ENCODE assay signal across 25 mouse cellular contexts in the genomic region with DNA sequence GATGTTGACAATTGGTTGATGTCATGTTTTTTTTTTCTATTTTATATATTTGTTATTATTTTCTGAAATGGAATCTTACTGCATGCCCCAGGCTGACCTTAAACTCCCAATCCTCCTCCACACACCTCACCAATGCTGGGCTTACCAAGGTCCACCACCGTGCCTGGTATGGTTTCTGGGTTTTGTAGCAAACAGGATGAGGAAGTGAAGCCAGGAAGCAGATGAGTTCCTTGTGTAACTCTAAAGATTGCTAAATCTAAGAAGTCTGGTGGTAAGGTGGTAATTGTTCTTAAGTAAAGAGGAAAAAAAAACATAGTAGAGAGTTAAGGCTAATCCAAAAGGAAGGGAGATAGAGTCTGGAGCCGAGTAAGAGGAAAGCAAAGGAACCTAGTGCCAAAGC. TPM values are rescaled to one million over a fixed set of nuclear protein-coding genes. Genes with fewer than 3 reads are reported as not detected.
A peak's percentile ranks its signal among the peaks of the same experiment; 100 is the strongest.
DNase-seq lines count a peak whose midpoint lies in the region; ATAC-seq and TF ChIP-seq lines count a peak whose summit lies in the region.
"Had no signal": no experiment of that assay in that cellular context is flagged by ENCODE, and none has a peak within 500 bp of the region (broad histone marks: within the 10 kb centered on the region; RNA-seq: fewer than 3 reads in every experiment).

No protein-coding gene starts in this region.

- no peak for DNase-seq in heart, postnatal 0 days (ENCODE audit: low spot score)
- DNase-seq in 416B (ENCODE audit: low read depth), result peak; percentile 77
- no peak for DNase-seq in frontal cortex, postnatal 36 days (ENCODE audit: low spot score in 2 of 2)
- no peak for DNase-seq in left cerebral cortex, adult 8-10 months (ENCODE audit: low spot score in 2 of 2)
- DNase-seq: cerebellum, adult 11 months; cerebellum, adult 8-10 months; cerebellum, postnatal 14 days had no signal

- H3K27ac ChIP-seq in heart, postnatal 0 days (ENCODE audit: low read depth), result peak overlapping the region; percentile 55; the same call in 1 of the 2 replicates
- no peak overlapping the region for H3K27ac ChIP-seq in heart, embryonic 11.5 days (ENCODE audit: low read depth, low read length)
- no peak overlapping the region for H3K27ac ChIP-seq in midbrain, embryonic 16.5 days (ENCODE audit: low read length)
- H3K27ac ChIP-seq: embryonic facial prominence, embryonic 12.5 days; forebrain, embryonic 15.5 days; hindbrain, embryonic 13.5 days; hindbrain, postnatal 0 days had no signal

- no peak overlapping the region for H3K4me3 ChIP-seq in heart, postnatal 0 days (ENCODE audit: low read depth, low read length)
- no peak overlapping the region for H3K4me3 ChIP-seq in heart, embryonic 11.5 days (ENCODE audit: low read depth, low read length)
- H3K4me3 ChIP-seq in midbrain, embryonic 16.5 days (ENCODE audit: low read depth, low read length), result no peak overlapping the region
- H3K4me3 ChIP-seq: embryonic facial prominence, embryonic 12.5 days; forebrain, embryonic 15.5 days; hindbrain, embryonic 13.5 days had no signal

- TF ChIP-seq EP300 in heart, postnatal 0 days (IDR thresholded peaks at IDR 0.05; ENCODE audit: low read depth), result no peak

- peaks cover 8% of the 10 kb centered on the region; the same call in 1 of the 2 replicates for H3K4me1 ChIP-seq in heart, postnatal 0 days (ENCODE audit: control insufficient read depth, insufficient read depth)
- H3K4me1 ChIP-seq in heart, embryonic 11.5 days (ENCODE audit: control insufficient read depth, insufficient read depth, low read length), result no peaks in the 10 kb centered on the region; the same call in 1 of the 2 replicates
- H3K4me1 ChIP-seq in midbrain, embryonic 16.5 days (ENCODE audit: control insufficient read depth, insufficient read depth, low read length), result no peaks in the 10 kb centered on the region
- H3K4me1 ChIP-seq: embryonic facial prominence, embryonic 12.5 days; forebrain, embryonic 15.5 days; hindbrain, embryonic 13.5 days had no signal

- 58% methylated on average over 2 of the region's 2 CpGs for WGBS in heart, postnatal 0 days
- 48% methylated on average over 2 of the region's 2 CpGs for WGBS in heart, embryonic 11.5 days (ENCODE audit: insufficient replicate concordance)
- 72% methylated on average over 2 of the region's 2 CpGs for WGBS in midbrain, embryonic 16.5 days

- H3K4me2 ChIP-seq in heart, postnatal 0 days (ENCODE audit: low read depth, low read length), result no peak overlapping the region
- H3K4me2 ChIP-seq in heart, embryonic 11.5 days, result no peak overlapping the region
- H3K4me2 ChIP-seq in midbrain, embryonic 16.5 days (ENCODE audit: low read length), result no peak overlapping the region
- H3K4me2 ChIP-seq: embryonic facial prominence, embryonic 12.5 days; forebrain, embryonic 15.5 days; hindbrain, embryonic 13.5 days had no signal

- H3K9ac ChIP-seq in heart, postnatal 0 days (replicated peaks; ENCODE audit: low read depth, low read length), result no peak overlapping the region
- H3K9ac ChIP-seq in heart, embryonic 11.5 days (ENCODE audit: low read depth, low read length), result no peak overlapping the region
- no peak overlapping the region for H3K9ac ChIP-seq in midbrain, embryonic 16.5 days (ENCODE audit: low read depth, low read length)
- H3K9ac ChIP-seq: embryonic facial prominence, embryonic 12.5 days; forebrain, embryonic 15.5 days; hindbrain, embryonic 13.5 days had no signal

- H3K27me3 ChIP-seq in heart, postnatal 0 days (ENCODE audit: control insufficient read depth, insufficient read depth, low read length), result no peaks in the 10 kb centered on the region
- no peaks in the 10 kb centered on the region for H3K27me3 ChIP-seq in heart, embryonic 11.5 days (ENCODE audit: control insufficient read depth, insufficient read depth, low read length)
- no peaks in the 10 kb centered on the region for H3K27me3 ChIP-seq in midbrain, embryonic 16.5 days (ENCODE audit: control insufficient read depth, insufficient read depth, low read depth, low read length)
- H3K27me3 ChIP-seq: embryonic facial prominence, embryonic 12.5 days; forebrain, embryonic 15.5 days; hindbrain, embryonic 13.5 days had no signal

- TF ChIP-seq CTCF in heart, postnatal 0 days (IDR thresholded peaks at IDR 0.05; ENCODE audit: low read depth), result no peak

- H3K36me3 ChIP-seq in heart, postnatal 0 days (replicated peaks; ENCODE audit: control insufficient read depth, insufficient read depth, low read length), result no peaks in the 10 kb centered on the region
- H3K36me3 ChIP-seq in heart, embryonic 11.5 days (ENCODE audit: control insufficient read depth, insufficient read depth, low read length), result no peaks in the 10 kb centered on the region
- no peaks in the 10 kb centered on the region for H3K36me3 ChIP-seq in midbrain, embryonic 16.5 days (ENCODE audit: control insufficient read depth, insufficient read depth, low read length)
- H3K36me3 ChIP-seq: embryonic facial prominence, embryonic 12.5 days; forebrain, embryonic 15.5 days; hindbrain, embryonic 13.5 days had no signal

- no peaks in the 10 kb centered on the region for H3K9me3 ChIP-seq in heart, postnatal 0 days (replicated peaks; ENCODE audit: control insufficient read depth, low read length)
- no peaks in the 10 kb centered on the region for H3K9me3 ChIP-seq in heart, embryonic 11.5 days (replicated peaks; ENCODE audit: control insufficient read depth, low read length)
- no peaks in the 10 kb centered on the region for H3K9me3 ChIP-seq in midbrain, embryonic 16.5 days (replicated peaks; ENCODE audit: control insufficient read depth, low read length, poor library complexity, severe bottlenecking)
- H3K9me3 ChIP-seq: embryonic facial prominence, embryonic 12.5 days; forebrain, embryonic 15.5 days; hindbrain, embryonic 13.5 days had no signal

- no peak for ATAC-seq in heart, postnatal 0 days (ENCODE audit: insufficient read depth, low read depth)
- ATAC-seq in heart, embryonic 11.5 days (replicated peaks; ENCODE audit: insufficient number of reproducible peaks, low FRiP score, low TSS enrichment), result no peak
- peak; percentile 88 for ATAC-seq in common myeloid progenitor, adult 5-6 weeks (replicated peaks; ENCODE audit: low read depth, poor library complexity, severe bottlenecking)
- ATAC-seq in megakaryocyte progenitor cell, adult 5-6 weeks (replicated peaks; ENCODE audit: poor library complexity), result peak; percentile 100
- no peak for ATAC-seq in midbrain, embryonic 16.5 days
- ATAC-seq: forebrain, embryonic 15.5 days; hindbrain, postnatal 0 days had no signal

RNA-seq across cellular contexts. Expression of a gene that starts 47.3 kb away (rescaled TPM):
- not detected in 2 replicates for total RNA-seq in heart, postnatal 0 days (2014; rRNA removed; ENCODE audit: low replicate concordance)
- not detected in 2 replicates for polyA plus RNA-seq in heart, postnatal 0 days (2015; fragmentation: Nextera tagmentation; extraction: Ambion mirVana)
- polyA plus RNA-seq in heart, embryonic 11.5 days (2014; fragmentation: Nextera tagmentation; extraction: Ambion mirVana), result not detected in 2 replicates
- total RNA-seq in common myeloid progenitor, adult 5-6 weeks (2017), result not detected in 2 replicates
- total RNA-seq in megakaryocyte progenitor cell, adult 5-6 weeks (2015), result not detected in 2 replicates
- total RNA-seq in megakaryocyte progenitor cell, adult 5-6 weeks (2017), result not detected in 2 replicates
- not detected in 2 replicates for polyA plus RNA-seq in midbrain, embryonic 16.5 days (2015; fragmentation: Nextera tagmentation; extraction: Ambion mirVana)
- not detected for total RNA-seq in left cerebral cortex, adult 8-10 months (2022)
- total RNA-seq: adrenal gland, adult 2 months; adrenal gland, postnatal 25 days; ES-E14; gastrocnemius, postnatal 14 days; heart, postnatal 4 days; hindbrain, postnatal 0 days had no signal
- polyA plus RNA-seq: adrenal gland, adult 2 months; cortical plate, adult 2 months; embryonic facial prominence, embryonic 12.5 days; forebrain, embryonic 11.5 days; forebrain, embryonic 15.5 days; gonadal fat pad, adult 2 months; heart, embryonic 16.5 days; hindbrain, embryonic 13.5 days; hindbrain, postnatal 0 days; intestine, embryonic 14.5 days had no signal

RNA-seq across cellular contexts. Expression of a gene that starts 49.7 kb away (rescaled TPM):
- total RNA-seq in heart, postnatal 0 days (2014; rRNA removed; ENCODE audit: low replicate concordance), result 48.8 and 55.7 TPM in 2 replicates
- polyA plus RNA-seq in heart, postnatal 0 days (2015; fragmentation: Nextera tagmentation; extraction: Ambion mirVana), result 72.5 and 84.6 TPM in 2 replicates
- 51.1 and 54.2 TPM in 2 replicates for polyA plus RNA-seq in heart, embryonic 11.5 days (2014; fragmentation: Nextera tagmentation; extraction: Ambion mirVana)
- 21.5 and 26.6 TPM in 2 replicates for total RNA-seq in common myeloid progenitor, adult 5-6 weeks (2017)
- total RNA-seq in megakaryocyte progenitor cell, adult 5-6 weeks (2015), result 30.3 and 30.6 TPM in 2 replicates
- total RNA-seq in megakaryocyte progenitor cell, adult 5-6 weeks (2017), result 21.4 and 26.9 TPM in 2 replicates
- 41.2 and 43.8 TPM in 2 replicates for polyA plus RNA-seq in midbrain, embryonic 16.5 days (2015; fragmentation: Nextera tagmentation; extraction: Ambion mirVana)
- total RNA-seq in left cerebral cortex, adult 8-10 months (2022), result 10 to 100 TPM; 13.8 to 16.8 (median 14.2) TPM

RNA-seq across cellular contexts. Expression of a gene that starts 51.0 kb away (rescaled TPM):
- total RNA-seq in heart, postnatal 0 days (2014; rRNA removed; ENCODE audit: low replicate concordance), result 19.1 and 21.7 TPM in 2 replicates
- 17.2 and 19.1 TPM in 2 replicates for polyA plus RNA-seq in heart, postnatal 0 days (2015; fragmentation: Nextera tagmentation; extraction: Ambion mirVana)
- polyA plus RNA-seq in heart, embryonic 11.5 days (2014; fragmentation: Nextera tagmentation; extraction: Ambion mirVana), result 21.3 and 26.0 TPM in 2 replicates
- 6.1 and 11.8 TPM in 2 replicates for total RNA-seq in common myeloid progenitor, adult 5-6 weeks (2017)
- total RNA-seq in megakaryocyte progenitor cell, adult 5-6 weeks (2015), result 21.7 and 28.2 TPM in 2 replicates
- 5.0 and 6.5 TPM in 2 replicates for total RNA-seq in megakaryocyte progenitor cell, adult 5-6 weeks (2017)
- polyA plus RNA-seq in midbrain, embryonic 16.5 days (2015; fragmentation: Nextera tagmentation; extraction: Ambion mirVana), result 3.1 and 3.8 TPM in 2 replicates
- 1 to 10 TPM; 4.5 to 7.5 (median 5.5) TPM for total RNA-seq in left cerebral cortex, adult 8-10 months (2022)

Comparison
In these comparisons a context has a peak if more than half of its experiments do, and no peak if none do; other contexts are left out.
1. ATAC-seq: peak in common myeloid progenitor, adult 5-6 weeks (single experiment) and megakaryocyte progenitor cell, adult 5-6 weeks (single experiment); none in heart, postnatal 0 days (single experiment), heart, embryonic 11.5 days (single experiment) and midbrain, embryonic 16.5 days (single experiment).